Comparison of ENCODE assay signal across 11 mouse cellular contexts in the genomic region with DNA sequence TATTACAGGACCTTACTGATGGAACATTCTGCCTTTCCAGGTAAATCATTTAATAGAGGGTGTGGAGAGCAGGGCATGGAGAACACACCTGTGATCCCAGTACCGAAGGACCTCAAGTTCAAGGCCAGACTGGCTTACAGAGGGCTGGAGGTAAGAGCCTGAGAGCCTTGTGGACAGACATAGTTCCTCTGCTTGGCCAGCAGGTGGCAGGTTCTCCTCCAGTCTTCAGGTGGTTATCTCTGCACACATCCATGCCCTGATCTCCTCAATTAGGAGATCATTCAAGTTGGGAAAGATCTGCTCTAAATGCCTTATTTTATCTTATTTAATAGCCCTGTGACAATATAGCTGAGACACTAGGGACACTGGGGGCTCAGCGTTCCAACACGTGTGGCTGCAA. TPM values are rescaled to one million over a fixed set of nuclear protein-coding genes. Genes with fewer than 3 reads are reported as not detected.
A peak's percentile ranks its signal among the peaks of the same experiment; 100 is the strongest.
DNase-seq lines count a peak whose midpoint lies in the region; TF ChIP-seq lines count a peak whose summit lies in the region.
"Had no signal": no experiment of that assay in that cellular context is flagged by ENCODE, and none has a peak within 500 bp of the region (broad histone marks: within the 10 kb centered on the region; RNA-seq: fewer than 3 reads in every experiment).

No protein-coding gene starts in this region.

- DNase-seq in heart, adult 2 months = no peak
- no peak for DNase-seq in heart, postnatal 25 days (ENCODE audit: low spot score)
- DNase-seq in testis, postnatal 14 days (ENCODE audit: low spot score) = no peak
- peak; percentile 47 for DNase-seq in induced T-regulatory cell, adult 2 months (ENCODE audit: low read depth)
- no peak for DNase-seq in right cerebral cortex, postnatal 36 days (ENCODE audit: low spot score in 2 of 2)
- DNase-seq in right cerebral cortex, postnatal 14 days = no peak
- no peak for DNase-seq in urinary bladder, postnatal 10 days (ENCODE audit: low spot score)

- no peak overlapping the region for H3K27ac ChIP-seq in heart, adult 2 months
- H3K27ac ChIP-seq in testis, adult 2 months (ENCODE audit: control insufficient read depth, insufficient read depth, low read depth, low read length) = no peak overlapping the region
- H3K27ac ChIP-seq: forebrain, embryonic 13.5 days had no signal

- no peaks in the 10 kb centered on the region for H3K79me2 ChIP-seq in heart, adult 2 months (replicated peaks; ENCODE audit: control insufficient read depth, insufficient read depth, low read length)

- no peak overlapping the region for H3K9ac ChIP-seq in heart, adult 2 months (ENCODE audit: low read depth, low read length)
- H3K9ac ChIP-seq: forebrain, embryonic 13.5 days had no signal

- intact Hi-C loops in heart, adult 2 months (cut with DNase I) = no loop called here
- intact Hi-C loops in heart, postnatal 25 days (cut with DNase I) = no loop called here

- no peaks in the 10 kb centered on the region for H3K4me1 ChIP-seq in heart, adult 2 months (ENCODE audit: control insufficient read depth, insufficient read depth, low read length)
- H3K4me1 ChIP-seq in testis, adult 2 months (ENCODE audit: control insufficient read depth, insufficient read depth, low read length) = no peaks in the 10 kb centered on the region
- H3K4me1 ChIP-seq: forebrain, embryonic 13.5 days; megakaryocyte, embryonic 14.5 days had no signal

- H3K36me3 ChIP-seq in heart, adult 2 months (ENCODE audit: control insufficient read depth, insufficient read depth, low read length) = no peaks in the 10 kb centered on the region
- H3K36me3 ChIP-seq in testis, adult 2 months (ENCODE audit: control insufficient read depth, insufficient read depth, low read length) = no peaks in the 10 kb centered on the region

- TF ChIP-seq CTCF in heart, adult 2 months (IDR thresholded peaks at IDR 0.05) = peak; percentile 56
- TF ChIP-seq CTCF in testis, adult 2 months (IDR thresholded peaks at IDR 0.05; ENCODE audit: control insufficient read depth, insufficient read depth, insufficient replicate concordance, low read depth, low read length) = peak; percentile 41; the same call in 1 of the 2 replicates

- WGBS in heart, adult 2 months = 57% methylated on average over 3 of the region's 3 CpGs

- H3K4me3 ChIP-seq in heart, adult 2 months = no peak overlapping the region
- no peak overlapping the region for H3K4me3 ChIP-seq in testis, adult 2 months (ENCODE audit: control insufficient read depth, low read depth, low read length)
- H3K4me3 ChIP-seq: forebrain, embryonic 13.5 days; megakaryocyte, embryonic 14.5 days had no signal

- H3K27me3 ChIP-seq in heart, adult 2 months (ENCODE audit: control insufficient read depth, insufficient read depth, low read length) = no peaks in the 10 kb centered on the region
- H3K27me3 ChIP-seq in testis, adult 2 months (ENCODE audit: control insufficient read depth, insufficient read depth, low read length) = no peaks in the 10 kb centered on the region
- H3K27me3 ChIP-seq: forebrain, embryonic 13.5 days; megakaryocyte, embryonic 14.5 days had no signal

- TF ChIP-seq POLR2A in heart, adult 2 months (IDR thresholded peaks at IDR 0.05; ENCODE audit: insufficient read depth, low read depth, low read length) = no peak
- TF ChIP-seq POLR2A in testis, adult 2 months (IDR thresholded peaks at IDR 0.05; ENCODE audit: control insufficient read depth, low read depth, low read length) = no peak

- no peak for TF ChIP-seq EP300 in heart, adult 2 months (IDR thresholded peaks at IDR 0.05; ENCODE audit: insufficient read depth, low read depth, low read length)

RNA-seq across cellular contexts. Expression of gene Ly6g, which starts 11.3 kb away (rescaled TPM):
- not detected for total RNA-seq in heart, adult 2 months (2021)
- not detected in 2 replicates for polyA plus RNA-seq in heart, adult 2 months (2012; rRNA removed)
- not detected for total RNA-seq in heart, postnatal 25 days (2021)
- not detected in 2 replicates for polyA plus RNA-seq in testis, adult 2 months (2012; rRNA removed)
- total RNA-seq: layer of hippocampus, postnatal 25 days had no signal
- polyA plus RNA-seq: forebrain, embryonic 13.5 days had no signal

RNA-seq across cellular contexts. Expression of gene Ly6c2, which starts 32.0 kb away (rescaled TPM):
- 1 to 10 TPM; 6.5 to 7.5 TPM for total RNA-seq in heart, adult 2 months (2021)
- polyA plus RNA-seq in heart, adult 2 months (2012; rRNA removed) = 2.4 and 6.1 TPM in 2 replicates
- total RNA-seq in heart, postnatal 25 days (2021) = 1 to 10 TPM; 8.8 to 9.7 TPM
- 0.33 TPM in 1 of 2 replicates, not detected in the other for polyA plus RNA-seq in testis, adult 2 months (2012; rRNA removed)
- polyA plus RNA-seq: forebrain, embryonic 13.5 days had no signal
